Mouse (Mus musculus) T-helper 2 cell (primary cell): ENCODE measurements around the gene Skida1.

ENCODE experiments used
- in situ Hi-C: fragments of 300-600 bp; cut with MboI, MseI; formaldehyde crosslinking; loops from one replicate; pipeline ENCODE4 v1.15.1; 2025; ENCODE audit warnings: high pct_unique_total_duplicates

Gene Skida1

GRCm38 (mm10) chr2:18055929-18056785, 7.3 kb upstream of the Skida1 start:
- in situ Hi-C loops: loop anchor here (10.0 kb wide), 1 partner anchor 1589 kb away; no protein-coding TSS in a partner anchor

GRCm38 (mm10) chr2:18055016-18055928, 6.4 kb upstream of the Skida1 start, which contains the start of gene Mllt10:
Mllt10 (plus strand) TSS chr2:18055237.
- in situ Hi-C loops: loop anchor here (10.0 kb wide), 1 partner anchor 1590 kb away; no protein-coding TSS in a partner anchor

GRCm38 (mm10) chr2:18053951-18054530, 5.2 kb upstream of the Skida1 start:
- in situ Hi-C loops: loop anchor here (10.0 kb wide), 1 partner anchor 1591 kb away; no protein-coding TSS in a partner anchor

GRCm38 (mm10) chr2:18053243-18053950, 4.5 kb upstream of the Skida1 start:
- in situ Hi-C loops: loop anchor here (10.0 kb wide), 1 partner anchor 1591 kb away; no protein-coding TSS in a partner anchor

- in situ Hi-C loops: loop anchor here (10.0 kb wide), 1 partner anchor 1592 kb away; no protein-coding TSS in a partner anchor
Measured at GRCm38 (mm10) chr2:18052581-18052980, 3.7 kb upstream of the Skida1 start.

GRCm38 (mm10) chr2:18051831-18052170, 3.0 kb upstream of the Skida1 start:
- in situ Hi-C loops: loop anchor here (10.0 kb wide), 1 partner anchor 1593 kb away; no protein-coding TSS in a partner anchor

GRCm38 (mm10) chr2:18051026-18051830, 2.4 kb upstream of the Skida1 start:
- in situ Hi-C loops: loop anchor here (10.0 kb wide), 1 partner anchor 1594 kb away; no protein-coding TSS in a partner anchor

- in situ Hi-C loops: loop anchor here (10.0 kb wide), 1 partner anchor 1594 kb away; no protein-coding TSS in a partner anchor
Measured at GRCm38 (mm10) chr2:18050541-18050985, 1.7 kb upstream of the Skida1 start.

GRCm38 (mm10) chr2:18050018-18050417, 1.2 kb upstream of the Skida1 start:
- in situ Hi-C loops: loop anchor here (10.0 kb wide), 1 partner anchor 1595 kb away; no protein-coding TSS in a partner anchor

GRCm38 (mm10) chr2:18049279-18049821, 499 bp upstream of the Skida1 start:
- in situ Hi-C loops: loop anchor here (10.0 kb wide), 1 partner anchor 645 kb away; the partner anchor contains the start of gene Spag6

GRCm38 (mm10) chr2:18047646-18048452, 1.0 kb downstream of the Skida1 start:
- in situ Hi-C loops: loop anchor here (10.0 kb wide), 1 partner anchor 647 kb away; the partner anchor contains the start of gene Spag6

GRCm38 (mm10) chr2:18046758-18047645, 1.8 kb downstream of the Skida1 start:
- in situ Hi-C loops: loop anchor here (10.0 kb wide), 1 partner anchor 648 kb away; the partner anchor contains the start of gene Spag6

GRCm38 (mm10) chr2:18046186-18046585, 2.7 kb downstream of the Skida1 start:
- in situ Hi-C loops: loop anchor here (10.0 kb wide), 1 partner anchor 649 kb away; the partner anchor contains the start of gene Spag6

- in situ Hi-C loops: loop anchor here (10.0 kb wide), 1 partner anchor 649 kb away; the partner anchor contains the start of gene Spag6
Measured at GRCm38 (mm10) chr2:18045781-18046181, 3.1 kb downstream of the Skida1 start.

GRCm38 (mm10) chr2:18045143-18045780, 3.6 kb downstream of the Skida1 start:
- in situ Hi-C loops: loop anchor here (10.0 kb wide), 1 partner anchor 650 kb away; the partner anchor contains the start of gene Spag6

GRCm38 (mm10) chr2:18041199-18041885, 7.5 kb downstream of the Skida1 start:
- in situ Hi-C loops: loop anchor here (10.0 kb wide), 1 partner anchor 653 kb away; the partner anchor contains the start of gene Spag6
